Mouse (Mus musculus) left cerebral cortex, postnatal 4 days (tissue): Measurements from ENCODE around the gene Zbed4. TPM values are rescaled to one million over a fixed set of nuclear protein-coding genes. Genes with fewer than 3 reads are reported as not detected.
"Not testable (repeated sequence)": the region's sequence is repeated elsewhere in the genome, so short reads cannot be mapped to it uniquely, and the experiment has no call there.

Experiments used
- DNase-seq: peaks from one replicate; pipeline ENCODE4 v3.0.0-alpha.2; 2022
- intact Hi-C: fragments of 180-260 bp; cut with DNase I; formaldehyde crosslinking; loops from one replicate; pipeline ENCODE4 v1.15.1; 2025
- total RNA-seq, 2 experiments: library from RNA; stranded (reverse); gene quantifications; 2 replicates each; pipeline ENCODE4 v1.2.3; 2021

Gene Zbed4
- total RNA-seq, 2 experiments from 2014 or later = 23.2 to 26.7 TPM

- DNase-seq = no peak
- intact Hi-C loops = no loop called here
Measured at GRCm38 (mm10) chr15:88736166-88736565, 15.3 kb upstream of the Zbed4 start.

GRCm38 (mm10) chr15:88738466-88738865 is 13.0 kb upstream of the Zbed4 start:
- DNase-seq = no peak
- intact Hi-C loops = no loop called here

GRCm38 (mm10) chr15:88741366-88741765 is 10.1 kb upstream of the Zbed4 start:
- DNase-seq = no peak
- intact Hi-C loops = no loop called here

GRCm38 (mm10) chr15:88743371-88743770 is 8.1 kb upstream of the Zbed4 start:
- DNase-seq, intact Hi-C loops: not testable (repeated sequence)

- DNase-seq = no peak
- intact Hi-C loops = no loop called here
Measured at GRCm38 (mm10) chr15:88745347-88745746, 6.1 kb upstream of the Zbed4 start.

GRCm38 (mm10) chr15:88745926-88746325 is 5.5 kb upstream of the Zbed4 start:
- DNase-seq = no peak
- intact Hi-C loops = no loop called here

GRCm38 (mm10) chr15:88749617-88750016 is 1.8 kb upstream of the Zbed4 start:
- DNase-seq, intact Hi-C loops: not testable (repeated sequence)

- no peak for DNase-seq
- intact Hi-C loops = no loop called here
Measured at GRCm38 (mm10) chr15:88750032-88750431, 1.4 kb upstream of the Zbed4 start.

- intact Hi-C loops = no loop called here
- peak; percentile 99 for DNase-seq
Measured at GRCm38 (mm10) chr15:88750677-88751563, 540 bp upstream of the Zbed4 start.

- intact Hi-C loops = no loop called here
- DNase-seq = no peak
Measured at GRCm38 (mm10) chr15:88752403-88752733, 908 bp downstream of the Zbed4 start.

- intact Hi-C loops = no loop called here
Measured at GRCm38 (mm10) chr15:88754896-88755295, 3.4 kb downstream of the Zbed4 start.

GRCm38 (mm10) chr15:88755761-88756160 is 4.3 kb downstream of the Zbed4 start:
- DNase-seq = no peak
- intact Hi-C loops = no loop called here

More at GRCm38 (mm10) chr15:88754896-88755295, 3.4 kb downstream of the Zbed4 start:
- no peak for DNase-seq

GRCm38 (mm10) chr15:88758061-88758460 is 6.6 kb downstream of the Zbed4 start:
- intact Hi-C loops = no loop called here
- no peak for DNase-seq

GRCm38 (mm10) chr15:88761551-88761950 is 10.1 kb downstream of the Zbed4 start:
- no peak for DNase-seq
- intact Hi-C loops = loop anchor here (10.0 kb wide), 1 partner anchor 53 kb away; the partner anchor contains the start of genes Alg12 and Creld2

- intact Hi-C loops = loop anchor here (10.0 kb wide), 1 partner anchor 49 kb away; the partner anchor contains the start of genes Alg12 and Creld2
- DNase-seq = not testable (repeated sequence)
Measured at GRCm38 (mm10) chr15:88766139-88766538, 14.7 kb downstream of the Zbed4 start.

- no peak for DNase-seq
- intact Hi-C loops = loop anchor here (10.0 kb wide), 1 partner anchor 46 kb away; the partner anchor contains the start of genes Alg12 and Creld2
Measured at GRCm38 (mm10) chr15:88768537-88768936, 17.1 kb downstream of the Zbed4 start.

GRCm38 (mm10) chr15:88774630-88775029 is 23.2 kb downstream of the Zbed4 start:
- intact Hi-C loops, DNase-seq: not testable (repeated sequence)

GRCm38 (mm10) chr15:88792140-88792850 is 40.8 kb downstream of the Zbed4 start:
- intact Hi-C loops = no loop called here
- no peak for DNase-seq

- DNase-seq, intact Hi-C loops: not testable (repeated sequence)
Measured at GRCm38 (mm10) chr15:88794729-88795128, 43.3 kb downstream of the Zbed4 start.

- no peak for DNase-seq
- intact Hi-C loops = no loop called here
Measured at GRCm38 (mm10) chr15:88799950-88800371, 48.5 kb downstream of the Zbed4 start.

- intact Hi-C loops = no loop called here
- no peak for DNase-seq
Measured at GRCm38 (mm10) chr15:88800921-88801354, 49.5 kb downstream of the Zbed4 start.
